Mouse (Mus musculus) heart, embryonic 14.5 days (tissue): ENCODE data around the gene Snx21. TPM values are rescaled to one million over a fixed set of nuclear protein-coding genes. Genes with fewer than 3 reads are reported as not detected.
A peak's percentile ranks its signal among the peaks of the same experiment; 100 is the strongest.
"Not testable (repeated sequence)": the region's sequence is repeated elsewhere in the genome, so short reads cannot be mapped to it uniquely, and the experiment has no call there.

Experiments
- ATAC-seq: fragments of 200-750 bp; cut with Nextera tagmentation; 2 replicates; pipeline ENCODE4 v1.8.0; 2017; ENCODE audit warnings: low read depth, moderate TSS enrichment; ENCODE audit not compliant: insufficient number of reproducible peaks, insufficient read depth, low FRiP score
- H3K27ac ChIP-seq, 2 experiments: fragments of 200-500 bp in 1 of 2; fragments of 300-500 bp in 1 of 2; sonication (generic) in 1 of 2; replicated peaks in 1 of 2; 2 replicates each; pipeline ENCODE4 v1.5.1; 2012 to 2014; ENCODE audit warnings: low read depth in 2 of 2, low read length in 2 of 2, control low read depth in 1 of 2, mild to moderate bottlenecking in 1 of 2, mixed read lengths in 1 of 2; ENCODE audit not compliant: control insufficient read depth in 1 of 2, insufficient read depth in 1 of 2
- H3K27me3 ChIP-seq: fragments of 300-500 bp; sonication (generic); 2 replicates; pipeline ENCODE4 v1.6.1; 2014; ENCODE audit warnings: mild to moderate bottlenecking, low read length, control low read depth; ENCODE audit not compliant: control insufficient read depth, insufficient read depth
- H3K36me3 ChIP-seq: fragments of 300-500 bp; sonication (generic); 2 replicates; pipeline ENCODE4 v1.6.1; 2014; ENCODE audit warnings: mild to moderate bottlenecking, control low read depth, low read length, mixed read lengths; ENCODE audit not compliant: control insufficient read depth, insufficient read depth
- H3K4me1 ChIP-seq, 2 experiments: fragments of 200-500 bp in 1 of 2; fragments of 300-500 bp in 1 of 2; sonication (generic) in 1 of 2; 2 replicates each; pipeline ENCODE4 v1.6.1; 2012 to 2014; ENCODE audit warnings: low read length in 2 of 2, control low read depth in 1 of 2, mixed read lengths in 1 of 2; ENCODE audit not compliant: control insufficient read depth in 2 of 2, insufficient read depth in 2 of 2
- H3K4me2 ChIP-seq: fragments of 300-500 bp; sonication (generic); 2 replicates; pipeline ENCODE4 v1.6.1; 2014; ENCODE audit warnings: mild to moderate bottlenecking, low read length
- H3K4me3 ChIP-seq, 2 experiments: fragments of 200-500 bp in 1 of 2; fragments of 300-500 bp in 1 of 2; sonication (generic) in 1 of 2; 2 replicates each; pipeline ENCODE4 v1.5.1; 2012 to 2014; ENCODE audit warnings: low read length in 2 of 2, mild to moderate bottlenecking in 2 of 2, control low read depth in 1 of 2, low read depth in 1 of 2, moderate library complexity in 1 of 2; ENCODE audit not compliant: control insufficient read depth in 1 of 2, insufficient read depth in 1 of 2
- H3K9ac ChIP-seq: fragments of 300-500 bp; sonication (generic); 2 replicates; pipeline ENCODE4 v1.6.1; 2014; ENCODE audit warnings: mild to moderate bottlenecking, low read length
- H3K9me3 ChIP-seq: fragments of 300-500 bp; sonication (generic); 2 replicates; pipeline ENCODE4 v1.6.1; 2016; ENCODE audit warnings: low read length, control low read depth; ENCODE audit not compliant: control insufficient read depth
- WGBS: fragments of 180-500 bp; shearing (Covaris S2); extraction: QIAGEN DNeasy Blood & Tissue Kit; methylation state at CpG from one replicate; pipeline ENCODE4 v1.1.7; 2014; 5-methylcytosine and 5-hydroxymethylcytosine counted together
- polyA plus RNA-seq: library from polyadenylated mRNA; unstranded; fragments of >200 nt; fragmentation: Nextera tagmentation; extraction: Ambion mirVana; gene quantifications from 2 replicates; pipeline ENCODE4 v1.2.1, GENCODE M21; 2014

Snx21 gene
- polyA plus RNA-seq, 1 experiment from 2014 or later = 38.0 TPM

GRCm38 (mm10) chr2:164794293-164794692, 8.7 kb downstream of the Snx21 start:
- no peak for ATAC-seq
- peak overlapping the region; percentile 45 to 78; a peak in 3 of 4 replicates for H3K27ac ChIP-seq

GRCm38 (mm10) chr2:164795868-164796267, 10.2 kb downstream of the Snx21 start:
- no peak for ATAC-seq
- Histone ChIP-seq H3K4me3 (no peak overlapping the region), H3K4me1 (peaks cover 5 to 14% of the 10 kb centered on the region in 2 experiments; a peak in 3 of 4 replicates), H3K27me3 (no peaks in the 10 kb centered on the region), H3K4me2 (no peak overlapping the region), H3K9me3 (no peaks in the 10 kb centered on the region), H3K27ac (no peak overlapping the region), H3K36me3 (peaks cover 85% of the 10 kb centered on the region), H3K9ac (no peak overlapping the region)
- 74% methylated on average over 4 of the region's 4 CpGs for WGBS

More at GRCm38 (mm10) chr2:164794293-164794692, 8.7 kb downstream of the Snx21 start:
- H3K4me3 ChIP-seq = no peak overlapping the region
- H3K4me2 ChIP-seq = no peak overlapping the region
- H3K9ac ChIP-seq = no peak overlapping the region
- peaks cover 85% of the 10 kb centered on the region for H3K36me3 ChIP-seq
- no peaks in the 10 kb centered on the region for H3K27me3 ChIP-seq
- 25% methylated on average over 5 of the region's 5 CpGs for WGBS
- H3K4me1 ChIP-seq = peaks cover 5 to 14% of the 10 kb centered on the region in 2 experiments; a peak in 3 of 4 replicates
- H3K9me3 ChIP-seq = no peaks in the 10 kb centered on the region

- not testable (repeated sequence) for H3K9me3 ChIP-seq, H3K4me3 ChIP-seq, H3K27me3 ChIP-seq, ATAC-seq, H3K4me1 ChIP-seq, H3K4me2 ChIP-seq, H3K27ac ChIP-seq, H3K9ac ChIP-seq
- peaks cover 86% of the 10 kb centered on the region for H3K36me3 ChIP-seq
- 75% methylated on average over 6 of the region's 6 CpGs for WGBS
Observed at GRCm38 (mm10) chr2:164798554-164798953, 12.9 kb downstream of the Snx21 start.

GRCm38 (mm10) chr2:164800252-164801004, 14.8 kb downstream of the Snx21 start:
- Histone ChIP-seq H3K9me3 (no peaks in the 10 kb centered on the region), H3K4me2 (no peak overlapping the region), H3K4me3 (no peak overlapping the region), H3K27me3 (no peaks in the 10 kb centered on the region), H3K9ac (no peak overlapping the region), H3K36me3 (peaks cover 69% of the 10 kb centered on the region), H3K27ac (no peak overlapping the region), H3K4me1 (peaks cover 4 to 9% of the 10 kb centered on the region in 2 experiments; a peak in 3 of 4 replicates)
- ATAC-seq = no peak
- 81% methylated on average over 13 of the region's 13 CpGs for WGBS

DNA sequence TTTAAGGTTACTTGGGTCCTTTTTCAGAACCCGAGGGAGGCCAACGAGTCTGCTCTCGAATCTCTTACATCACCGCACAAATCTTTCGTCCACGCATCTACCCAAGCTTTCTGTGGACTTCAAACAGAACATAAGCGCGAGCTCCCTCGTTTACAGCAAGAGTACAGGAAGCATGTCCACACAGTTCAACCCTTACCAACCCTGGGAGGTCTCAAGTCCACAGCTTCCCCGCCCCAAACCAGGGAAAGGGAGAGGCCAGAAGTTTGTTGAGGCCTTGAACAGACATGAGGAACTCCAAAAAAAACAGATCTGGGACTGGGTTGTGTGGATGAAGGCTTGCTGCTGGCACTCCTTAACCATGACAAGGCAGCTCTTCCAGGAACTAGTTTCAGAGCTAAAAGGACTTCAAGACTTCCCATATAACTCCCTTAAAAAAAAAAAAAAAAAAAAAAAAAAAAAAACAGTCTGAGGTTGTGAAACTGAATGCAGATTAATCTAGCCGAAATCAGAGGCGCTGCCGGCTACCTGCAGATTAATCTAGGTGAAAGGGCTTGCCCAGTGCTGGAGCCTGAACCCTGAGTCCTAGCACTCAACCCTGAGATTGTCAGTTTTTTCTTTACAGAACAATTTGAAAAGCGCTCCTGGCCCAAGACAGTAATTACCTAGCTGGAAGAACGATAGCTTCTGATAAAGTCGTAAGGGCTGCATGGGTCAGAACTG, 17.7 kb downstream of the Snx21 start:
- no peaks in the 10 kb centered on the region for H3K27me3 ChIP-seq
- peak overlapping the region; percentile 92 for H3K9ac ChIP-seq
- no peaks in the 10 kb centered on the region for H3K9me3 ChIP-seq
- no peak overlapping the region for H3K27ac ChIP-seq
- 87% methylated on average over 16 of the region's 16 CpGs for WGBS
- no peak for ATAC-seq
- H3K36me3 ChIP-seq = peaks cover 41% of the 10 kb centered on the region
- H3K4me2 ChIP-seq = peak overlapping the region; percentile 68
- peak overlapping the region in 1 of 2 experiments; percentile 94; a peak in 1 of 4 replicates for H3K4me3 ChIP-seq
- H3K4me1 ChIP-seq = peaks cover 4 to 16% of the 10 kb centered on the region in 2 experiments; a peak in 3 of 4 replicates

- WGBS = 52% methylated on average over 1 of the region's 1 CpGs
- Histone ChIP-seq H3K4me1 (peaks cover 4 to 16% of the 10 kb centered on the region in 2 experiments; a peak in 3 of 4 replicates), H3K9me3 (no peaks in the 10 kb centered on the region), H3K4me3 (peak overlapping the region; percentile 85 to 94), H3K36me3 (peaks cover 43% of the 10 kb centered on the region), H3K27me3 (no peaks in the 10 kb centered on the region), H3K9ac (peak overlapping the region; percentile 92), H3K4me2 (peak overlapping the region; percentile 68), H3K27ac (peak overlapping the region in 1 of 2 experiments; percentile 82; a peak in 2 of 4 replicates)
- ATAC-seq = no peak
Observed at GRCm38 (mm10) chr2:164803921-164804313, 18.3 kb downstream of the Snx21 start.

DNA sequence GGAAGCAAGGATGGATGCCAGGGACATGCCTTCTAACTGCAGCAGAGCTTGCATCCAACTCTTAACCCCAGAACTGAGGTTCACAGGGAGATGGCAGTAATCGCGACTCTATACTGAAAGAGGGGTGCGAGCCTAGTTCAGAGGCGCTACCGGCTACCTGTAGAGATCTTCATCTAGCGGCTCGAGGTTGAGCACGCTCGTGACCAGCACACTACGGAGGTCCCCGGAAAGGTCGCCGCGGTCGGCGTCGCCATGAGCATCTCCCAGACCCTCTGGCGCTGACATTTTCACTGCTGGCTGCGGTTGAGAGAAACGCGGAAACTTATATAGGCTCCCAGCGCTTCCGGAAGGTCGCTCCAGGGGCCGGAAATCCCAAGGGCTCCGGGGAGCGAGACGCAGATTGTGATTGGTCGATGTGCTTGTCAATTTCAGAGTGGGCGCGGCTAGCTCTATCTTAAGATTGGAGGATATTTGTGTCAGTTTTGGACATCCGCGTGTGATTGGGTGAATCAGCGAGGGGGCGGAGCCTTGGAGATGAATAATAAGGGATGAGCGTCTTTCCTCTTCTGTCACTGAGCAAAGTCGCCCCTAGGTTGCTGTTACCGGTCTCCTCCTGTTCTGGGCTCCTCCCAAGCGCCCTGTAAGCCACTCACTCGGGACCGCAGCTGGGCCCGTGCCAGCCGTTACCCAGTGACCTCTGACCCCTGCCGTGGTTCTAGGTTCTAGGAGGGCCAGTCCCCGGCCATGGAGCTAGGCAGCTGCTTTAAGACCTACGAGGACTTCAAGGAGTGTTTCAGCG, 19.1 kb downstream of the Snx21 start, which contains the start of the genes Acot8 and Zswim3:
TSS of gene Acot8 (minus strand) at position 350 of the 799 bp plus-strand sequence.
TSS of gene Zswim3 (plus strand) at position 566 of the 799 bp plus-strand sequence.
- Histone ChIP-seq H3K4me1 (peaks cover 4 to 16% of the 10 kb centered on the region in 2 experiments; a peak in 3 of 4 replicates), H3K27me3 (no peaks in the 10 kb centered on the region), H3K27ac (peak within 1 kb of the TSS; percentile 72 to 82), H3K36me3 (peaks cover 41% of the 10 kb centered on the region), H3K9me3 (no peaks in the 10 kb centered on the region), H3K4me2 (peak within 1 kb of the TSS; percentile 92), H3K4me3 (peak within 1 kb of the TSS; percentile 85 to 94), H3K9ac (peak within 1 kb of the TSS; percentile 92)
- under 1% methylated on average over 47 of the region's 47 CpGs for WGBS
- peak; percentile 94 for ATAC-seq
